Mouse (Mus musculus): ENCODE results near the gene Irak1. TPM values are rescaled to one million over a fixed set of nuclear protein-coding genes. Genes with fewer than 3 reads are reported as not detected.

Gene Irak1
- 10 to 100 TPM; 46.9 to 59.1 TPM for total RNA-seq (2021)

DNA sequence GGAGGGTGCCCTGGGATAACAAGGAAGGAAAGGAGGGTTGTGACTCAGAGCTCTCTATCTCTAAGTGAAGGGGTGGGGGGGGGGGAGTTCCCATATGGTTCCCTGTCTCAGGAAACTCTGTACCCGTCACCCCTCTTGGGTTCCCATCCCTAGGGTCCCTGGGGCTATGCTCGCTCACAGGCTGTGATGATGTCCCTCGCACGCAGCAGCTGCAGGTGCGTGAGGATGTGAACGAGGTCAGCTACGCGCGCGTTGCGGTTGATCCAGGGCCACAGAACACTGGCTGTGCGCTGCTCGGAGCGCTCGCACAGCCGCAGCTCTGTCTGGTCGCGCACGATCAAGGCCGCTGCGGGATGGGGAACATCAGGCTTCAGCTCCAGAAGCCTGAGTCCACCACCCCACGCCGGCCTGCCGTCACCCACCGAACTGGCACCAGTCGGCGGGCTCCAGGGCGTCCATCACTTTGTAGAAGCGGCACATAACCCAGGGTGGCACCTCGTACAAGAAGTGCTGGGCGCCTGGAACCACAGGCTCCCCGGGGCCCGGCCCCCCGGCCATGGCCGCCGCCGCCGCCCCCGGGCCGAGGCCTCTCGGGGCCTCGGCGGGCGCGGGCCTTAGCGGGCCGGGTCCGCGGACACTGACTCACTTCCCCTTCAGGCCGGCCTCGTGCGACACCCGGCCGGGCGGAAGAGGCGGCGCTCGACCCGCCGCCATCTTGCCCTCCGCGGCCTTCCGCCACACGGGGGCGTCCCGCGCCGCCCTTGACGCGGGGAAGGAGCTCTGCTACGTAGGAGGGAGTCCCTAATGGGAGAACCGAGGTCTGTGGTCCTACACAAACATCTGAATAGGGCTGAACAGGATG, at the start of gene Irak1:
Gene Irak1 (minus strand): TSS at position 731 of the 862 bp plus-strand sequence.
- DNase-seq (ENCODE audit: extremely low spot score in 1 of 2, low spot score in 1 of 2): peak; percentile 63 to 64

DNA sequence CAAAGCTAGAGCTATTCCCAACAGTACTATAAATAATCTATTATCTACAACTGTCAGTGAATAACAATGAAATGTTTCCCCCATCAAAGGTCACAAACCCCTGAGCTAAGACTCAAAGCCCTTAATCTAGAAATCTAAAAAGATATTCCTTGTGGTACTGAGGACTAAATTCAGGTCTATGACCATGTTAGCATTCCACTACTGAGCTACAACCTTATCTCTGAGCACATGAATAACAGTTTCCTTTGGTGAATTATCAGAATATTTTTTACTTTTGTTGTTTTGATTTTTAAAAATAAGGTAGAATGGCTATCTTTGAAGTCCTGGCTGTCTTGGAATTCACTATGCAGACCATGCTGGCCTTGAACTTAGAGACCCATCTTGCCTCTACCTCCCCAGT, 47.1 kb upstream of the Irak1 start:
- DNase-seq (ENCODE audit: extremely low spot score in 1 of 2, low spot score in 1 of 2): no peak

DNA sequence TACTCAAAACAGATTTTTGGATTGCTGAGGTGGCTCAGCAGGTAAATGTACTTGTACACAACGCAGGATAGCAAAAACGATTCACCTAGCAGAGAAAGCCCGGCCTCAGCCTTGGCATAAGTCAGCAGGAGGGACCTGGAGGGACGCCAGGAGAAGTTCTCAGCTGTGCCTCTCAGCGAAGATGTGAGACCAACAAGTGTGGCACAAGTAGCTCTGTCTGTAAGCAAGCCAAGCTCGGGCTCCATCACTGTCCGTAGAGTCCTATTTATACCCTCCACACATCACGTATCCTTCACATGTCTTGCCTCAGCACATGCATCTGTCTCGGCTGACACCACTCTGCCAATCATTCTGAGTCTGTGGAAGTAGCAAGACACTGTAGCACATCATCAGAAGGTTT, 44.2 kb upstream of the Irak1 start:
- peak in 1 of 2 experiments; percentile 13 for DNase-seq (ENCODE audit: extremely low spot score in 1 of 2, low spot score in 1 of 2)

DNA sequence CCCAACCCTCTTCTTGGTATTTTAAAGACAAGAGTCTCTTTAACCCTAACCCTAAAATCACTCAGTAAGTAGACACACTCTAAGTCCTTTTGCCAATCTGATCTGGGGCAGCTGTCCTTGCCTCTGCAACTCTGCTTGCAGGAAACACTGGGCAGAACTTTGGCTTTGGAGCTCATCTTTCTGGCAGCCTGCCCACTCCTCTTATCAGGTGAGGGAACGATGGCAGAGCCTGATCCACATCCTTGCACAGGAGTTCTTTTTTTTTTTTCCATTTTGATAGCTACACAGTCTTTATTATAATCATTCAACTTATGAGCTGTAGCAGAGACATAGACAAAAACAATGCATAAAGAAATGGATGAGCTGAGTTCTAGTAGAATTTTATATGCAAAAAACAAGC, 21.4 kb upstream of the Irak1 start:
- no peak for DNase-seq (ENCODE audit: extremely low spot score in 1 of 2, low spot score in 1 of 2)

DNA sequence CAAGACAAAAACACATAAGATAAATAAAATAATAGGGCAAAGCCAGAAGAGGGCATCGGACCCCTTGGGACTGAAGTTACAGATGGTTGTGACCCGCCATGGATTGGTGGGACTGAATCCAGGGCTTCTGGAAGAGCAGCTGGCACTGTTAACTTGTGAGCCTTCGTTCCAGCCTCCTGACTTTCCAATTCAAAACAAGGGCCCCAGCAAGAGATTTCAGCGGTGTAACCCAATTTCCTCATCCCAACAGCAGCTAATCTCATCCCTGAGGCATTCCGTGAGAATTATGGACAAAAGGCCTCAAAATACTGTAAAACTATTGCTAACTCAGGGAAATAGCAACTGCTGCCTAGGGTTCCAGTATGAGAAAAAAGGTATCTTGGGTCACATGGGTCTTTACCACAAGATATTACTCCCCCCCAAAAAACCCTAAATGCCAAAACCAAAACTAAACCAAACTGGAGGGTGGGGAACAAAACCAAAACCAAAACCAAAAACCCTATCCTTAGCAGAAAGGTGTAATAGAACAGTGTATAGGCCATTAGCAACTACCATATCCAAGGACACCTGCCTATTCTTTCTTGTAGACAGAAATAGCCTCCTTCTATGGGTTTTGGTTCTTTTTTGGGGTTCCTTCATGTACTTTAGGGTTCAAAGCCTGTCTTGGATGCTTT, 14.1 kb upstream of the Irak1 start:
- DNase-seq (ENCODE audit: extremely low spot score in 1 of 2, low spot score in 1 of 2): no peak

DNA sequence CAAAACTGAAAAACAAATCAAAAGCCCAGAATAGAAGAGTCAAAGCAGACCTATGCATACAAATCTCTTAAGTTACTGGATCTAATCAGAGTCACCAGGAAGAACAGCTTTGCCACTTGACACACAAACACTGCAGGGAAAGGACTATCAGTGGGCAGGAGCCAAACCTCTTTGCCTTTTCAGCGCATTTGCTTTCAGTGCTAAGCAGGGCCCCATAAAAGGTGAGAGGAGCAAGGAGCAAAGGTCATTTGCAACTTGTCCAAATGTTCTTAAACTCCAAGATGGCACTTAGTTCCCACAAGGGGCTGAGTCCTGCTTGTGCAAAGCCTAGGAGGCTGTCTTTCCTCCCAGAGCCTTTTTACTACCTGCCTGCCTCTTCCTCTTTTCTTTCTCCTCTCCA, 6.3 kb upstream of the Irak1 start:
- DNase-seq (ENCODE audit: extremely low spot score in 1 of 2, low spot score in 1 of 2): no peak

DNA sequence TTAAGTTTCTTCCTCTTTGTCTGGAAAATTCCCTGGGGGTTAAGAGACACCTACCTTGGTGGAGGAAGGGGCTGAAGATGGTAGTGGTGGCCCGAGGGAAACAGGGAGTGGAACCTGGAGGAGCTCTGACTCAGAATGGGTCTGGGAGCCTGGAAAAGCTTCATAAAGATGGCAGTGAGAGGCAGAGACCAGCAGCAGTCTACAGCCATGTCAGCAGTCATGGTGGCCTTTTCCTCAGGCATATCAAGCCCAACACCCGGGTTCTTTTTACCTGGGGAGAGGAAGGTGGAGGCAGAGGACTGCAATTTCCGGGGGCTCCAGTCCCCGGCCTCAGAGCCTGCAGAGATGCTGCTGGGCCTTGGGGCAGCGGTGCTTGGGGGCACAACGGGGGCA, 927 bp downstream of the Irak1 start:
- DNase-seq (ENCODE audit: extremely low spot score in 1 of 2, low spot score in 1 of 2): no peak

DNA sequence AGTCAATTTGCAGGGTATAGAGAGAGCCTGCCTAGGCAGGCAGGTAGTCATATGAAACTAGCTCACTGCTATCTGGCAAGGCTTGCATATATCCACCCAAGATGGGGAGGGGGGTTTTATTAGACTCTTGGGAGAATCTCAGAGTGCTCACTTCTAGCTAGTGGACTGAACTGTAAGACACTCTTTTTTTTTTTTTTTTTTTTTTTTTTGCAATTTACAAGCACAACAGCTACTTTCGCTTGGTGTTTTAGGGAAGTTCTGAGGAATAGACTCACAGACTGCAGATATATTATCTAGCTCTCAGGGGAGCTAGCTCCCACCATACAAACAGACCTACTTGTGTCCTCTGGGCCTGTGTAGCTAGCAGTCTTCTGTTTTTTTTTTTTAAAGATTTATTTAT, 9.1 kb downstream of the Irak1 start:
- DNase-seq (ENCODE audit: extremely low spot score in 1 of 2, low spot score in 1 of 2): no peak

DNA sequence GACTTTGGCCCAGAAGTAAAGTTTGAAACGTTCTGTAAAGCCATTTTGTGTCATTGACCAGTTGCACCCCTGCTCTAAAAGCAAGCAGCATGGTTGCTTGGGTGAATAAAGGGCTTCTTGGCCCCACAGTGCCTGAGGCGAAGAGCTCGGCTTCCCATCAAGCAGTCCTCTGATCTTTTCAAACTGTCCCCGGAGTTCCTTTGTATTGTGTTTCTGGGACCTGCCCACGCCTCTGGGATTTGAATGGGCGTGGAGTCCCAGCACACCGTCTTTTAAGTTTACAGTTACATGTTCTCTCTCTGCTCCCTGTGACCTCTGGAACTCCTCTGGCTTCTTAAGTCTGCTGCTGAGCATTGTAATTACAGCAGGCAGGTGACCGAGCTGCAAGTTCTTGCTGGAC, 15.7 kb downstream of the Irak1 start:
- DNase-seq (ENCODE audit: extremely low spot score in 1 of 2, low spot score in 1 of 2): no peak

DNA sequence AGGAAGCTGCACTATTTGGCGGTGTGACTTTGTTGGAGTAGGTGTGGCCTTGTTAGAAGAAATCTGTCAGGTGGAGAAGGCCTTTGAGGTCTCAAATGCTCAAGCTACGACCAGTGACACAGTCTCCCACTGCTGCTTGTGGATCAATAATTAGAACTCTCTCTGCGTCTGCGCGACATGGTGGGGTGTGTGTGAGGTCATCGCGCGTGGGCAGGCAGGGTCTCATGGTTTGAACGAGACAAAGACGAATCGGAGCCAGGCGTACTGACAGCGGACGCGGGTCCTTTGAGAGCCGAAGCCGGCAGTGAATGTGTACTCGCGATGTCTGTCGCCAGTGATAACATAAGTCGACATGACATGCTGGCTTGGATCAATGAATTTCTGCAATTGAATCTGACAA, 17.3 kb downstream of the Irak1 start:
- DNase-seq (ENCODE audit: extremely low spot score in 1 of 2, low spot score in 1 of 2): no peak

DNA sequence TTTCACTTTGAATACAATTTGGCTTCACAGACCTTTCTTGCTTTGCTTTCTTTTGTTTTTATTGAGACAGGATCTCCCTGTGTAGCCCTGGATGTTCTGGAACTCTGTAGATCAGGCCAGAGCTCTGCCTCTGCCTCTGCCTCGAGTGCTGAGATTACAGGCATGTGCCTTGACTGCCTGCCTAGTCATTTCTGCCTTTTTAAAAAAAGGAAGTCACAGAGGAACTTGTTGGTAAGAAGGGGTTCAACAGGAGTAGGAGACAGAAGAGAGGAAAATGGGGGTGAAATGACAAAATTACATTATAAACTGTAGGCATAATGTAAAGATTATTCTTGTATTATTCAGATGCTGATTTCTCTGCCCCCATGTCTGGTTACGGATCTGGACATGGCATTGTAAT, 20.1 kb downstream of the Irak1 start:
- no peak for DNase-seq (ENCODE audit: extremely low spot score in 1 of 2, low spot score in 1 of 2)

DNA sequence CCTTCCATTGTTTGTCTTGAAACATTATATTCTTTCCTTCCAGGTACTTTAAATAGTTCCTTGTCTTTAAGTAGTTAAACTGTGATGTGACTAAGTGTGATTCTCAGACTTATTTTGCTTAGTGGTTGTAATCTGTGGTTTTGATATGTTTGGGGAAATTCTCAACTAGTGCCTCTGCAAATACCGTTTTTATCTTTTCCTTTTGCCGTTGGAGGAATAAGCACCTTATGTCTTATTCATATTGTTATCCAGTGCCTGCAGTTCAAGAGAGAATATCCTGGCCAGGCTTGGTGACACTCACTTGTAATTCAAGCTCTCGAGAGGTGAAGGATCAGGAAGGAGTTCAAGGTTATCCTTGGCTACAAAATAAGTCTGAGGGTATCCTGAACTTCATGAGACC, 22.7 kb downstream of the Irak1 start:
- DNase-seq (ENCODE audit: extremely low spot score in 1 of 2, low spot score in 1 of 2): no peak

DNA sequence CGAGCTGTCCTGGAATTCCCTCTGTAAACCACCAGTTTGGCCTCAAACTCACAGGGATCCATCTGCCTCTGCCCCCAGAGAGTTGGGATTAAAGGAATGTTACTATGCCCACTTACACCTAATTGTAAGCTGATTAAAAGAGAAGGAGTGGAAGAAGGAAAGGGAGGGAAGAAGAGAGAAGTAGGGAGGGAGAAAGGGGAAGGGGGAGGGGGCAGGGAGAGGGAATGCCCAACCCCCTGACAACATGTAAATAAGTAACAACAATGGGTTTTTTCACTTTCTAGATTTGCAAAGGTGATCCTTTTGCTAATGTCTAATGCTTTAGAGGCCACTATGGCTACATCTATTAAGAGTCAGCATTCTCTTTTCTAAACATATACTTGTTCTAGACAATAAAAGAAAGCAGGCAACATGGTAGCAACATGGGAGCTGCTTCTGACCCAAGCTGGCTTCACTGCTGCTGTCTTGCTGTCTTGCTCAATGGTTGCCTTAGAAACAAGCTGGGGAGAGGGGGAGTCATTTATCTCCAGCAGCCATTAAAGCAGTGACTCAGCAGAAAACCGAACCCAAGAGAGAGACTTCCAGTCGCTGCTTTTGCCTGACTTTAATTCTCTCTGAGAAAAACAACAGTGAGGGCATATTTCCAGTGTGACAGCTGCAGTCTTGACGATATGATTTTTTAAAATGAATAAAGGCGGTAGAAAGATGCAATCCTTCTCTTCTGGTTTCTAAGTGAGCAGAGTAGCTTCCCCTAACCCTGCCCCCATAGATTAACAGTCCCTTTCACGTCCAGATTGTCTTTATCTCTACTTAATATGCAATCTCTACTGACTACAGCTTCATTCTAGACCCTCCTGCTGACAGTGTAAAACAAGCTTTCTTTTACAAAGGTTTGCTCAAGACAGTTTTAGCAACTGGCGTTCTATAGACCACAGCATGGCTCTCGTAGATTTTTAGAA, 24.5 kb downstream of the Irak1 start:
- no peak for DNase-seq (ENCODE audit: extremely low spot score in 1 of 2, low spot score in 1 of 2)

DNA sequence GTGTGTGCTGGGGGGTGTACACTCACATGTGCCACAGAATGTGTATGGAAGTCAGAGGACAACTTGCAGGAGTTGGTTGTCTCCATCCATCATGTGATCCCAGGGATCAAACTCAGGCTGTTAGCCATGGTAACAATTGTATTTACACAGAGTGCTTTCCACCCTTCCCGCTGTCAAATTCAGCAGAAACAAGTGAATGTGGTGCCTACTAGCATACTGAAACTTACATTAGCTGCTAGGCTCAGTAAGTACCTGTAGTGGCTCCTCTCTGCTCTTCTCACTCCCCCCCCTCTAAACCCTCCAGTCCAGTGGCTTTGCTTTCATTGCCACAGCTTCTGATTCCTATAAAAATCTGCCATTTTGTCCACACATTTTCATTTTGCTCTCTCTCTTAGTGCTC, 45.9 kb downstream of the Irak1 start:
- DNase-seq (ENCODE audit: extremely low spot score in 1 of 2, low spot score in 1 of 2): no peak

DNA sequence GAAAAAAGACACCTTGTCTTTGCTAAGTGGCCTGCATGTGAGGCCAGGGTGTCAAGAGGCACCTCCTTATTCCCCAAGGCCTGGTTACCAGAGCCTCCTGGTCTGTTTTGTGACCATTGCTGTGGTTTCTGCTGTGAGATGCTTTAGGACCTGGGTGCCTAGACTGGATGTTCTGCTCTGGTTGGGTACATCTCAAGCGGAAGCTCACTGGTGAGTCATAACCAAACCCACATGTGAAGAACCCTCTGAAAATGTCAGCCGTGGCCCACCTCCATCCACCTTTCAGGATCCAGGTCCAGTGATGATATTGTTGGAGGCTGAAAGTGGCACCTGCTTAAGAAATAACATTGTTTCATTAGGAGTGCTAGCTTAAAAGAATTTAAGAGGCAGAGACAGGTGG, 47.4 kb downstream of the Irak1 start:
- DNase-seq (ENCODE audit: extremely low spot score in 1 of 2, low spot score in 1 of 2): no peak

DNA sequence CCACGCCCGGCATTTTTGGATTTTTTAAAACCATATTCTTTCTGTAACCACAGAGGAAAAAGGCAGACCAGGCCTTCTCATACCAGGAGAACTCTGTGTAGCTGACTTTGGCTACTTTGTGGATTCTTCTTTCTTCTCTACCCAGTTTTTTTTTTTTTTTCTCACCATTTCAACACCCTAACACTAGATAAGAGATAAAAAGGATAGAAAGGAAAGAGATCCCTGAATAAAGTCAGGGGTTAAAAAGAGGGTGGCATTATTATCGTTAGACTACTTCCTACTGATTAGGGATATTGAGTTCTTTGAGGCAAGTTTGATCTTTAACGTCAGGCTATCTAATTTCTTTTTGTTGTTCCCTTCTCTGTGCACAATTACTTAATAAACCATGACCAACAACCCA, 50.9 kb downstream of the Irak1 start:
- DNase-seq (ENCODE audit: extremely low spot score in 1 of 2, low spot score in 1 of 2): no peak

DNA sequence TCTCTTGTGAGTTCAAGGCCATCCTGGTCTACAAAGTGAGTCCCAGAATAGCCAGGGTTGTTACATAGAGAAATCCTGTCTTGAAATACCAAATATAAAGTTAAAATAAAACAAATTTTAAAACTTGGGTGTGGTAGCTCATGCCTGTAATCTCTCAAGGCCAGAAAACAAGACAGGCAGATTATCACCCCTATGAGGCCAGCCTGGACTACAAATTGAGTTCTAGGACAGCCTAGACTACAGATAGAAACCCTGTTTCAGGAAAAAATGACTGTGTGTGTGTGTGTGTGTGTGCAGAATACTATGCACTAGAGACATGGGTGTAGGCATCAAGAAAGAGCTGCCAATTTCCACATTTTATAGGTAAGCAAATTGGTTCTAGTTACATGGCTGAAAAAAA, 52.9 kb downstream of the Irak1 start:
- DNase-seq (ENCODE audit: extremely low spot score in 1 of 2, low spot score in 1 of 2): no peak

DNA sequence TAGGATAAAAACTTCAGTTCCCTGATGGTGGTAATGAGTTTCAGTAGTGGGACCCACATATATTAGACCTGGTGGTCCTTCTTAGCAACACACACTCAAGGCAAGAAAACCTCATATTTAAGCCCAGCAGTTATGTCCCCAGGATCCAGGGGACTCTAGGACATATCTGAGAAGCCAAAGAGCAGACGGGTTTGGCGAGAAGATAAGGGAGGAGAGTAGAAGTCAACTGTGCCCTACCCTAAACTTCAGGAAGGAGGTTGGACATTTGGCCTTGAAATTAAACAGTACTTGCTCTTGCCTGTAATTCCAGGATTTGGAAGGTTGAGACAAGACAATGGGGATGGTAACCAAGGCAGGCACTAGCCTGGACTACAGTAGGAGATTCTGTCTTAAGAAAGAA, 54.0 kb downstream of the Irak1 start:
- DNase-seq (ENCODE audit: extremely low spot score in 1 of 2, low spot score in 1 of 2): no peak

DNA sequence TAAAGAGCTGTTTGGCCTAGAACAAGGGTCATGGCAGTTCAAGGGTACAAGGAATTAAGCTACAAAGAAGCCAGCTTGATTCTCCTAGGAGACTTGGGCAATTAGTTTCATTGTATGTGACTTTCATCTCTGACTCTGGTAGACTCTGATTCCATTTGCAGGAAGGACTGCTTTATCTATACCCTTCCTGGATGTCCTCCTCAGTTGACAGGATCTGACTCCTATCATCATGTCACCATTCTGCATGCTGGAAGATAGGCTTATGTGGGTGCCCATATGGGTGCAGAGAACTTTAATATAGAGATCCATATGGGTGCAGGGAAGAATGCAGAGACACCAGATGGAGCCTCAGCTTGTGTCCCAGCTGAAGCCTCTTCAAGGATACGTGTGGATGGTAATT, 54.6 kb downstream of the Irak1 start:
- DNase-seq (ENCODE audit: extremely low spot score in 1 of 2, low spot score in 1 of 2): no peak

DNA sequence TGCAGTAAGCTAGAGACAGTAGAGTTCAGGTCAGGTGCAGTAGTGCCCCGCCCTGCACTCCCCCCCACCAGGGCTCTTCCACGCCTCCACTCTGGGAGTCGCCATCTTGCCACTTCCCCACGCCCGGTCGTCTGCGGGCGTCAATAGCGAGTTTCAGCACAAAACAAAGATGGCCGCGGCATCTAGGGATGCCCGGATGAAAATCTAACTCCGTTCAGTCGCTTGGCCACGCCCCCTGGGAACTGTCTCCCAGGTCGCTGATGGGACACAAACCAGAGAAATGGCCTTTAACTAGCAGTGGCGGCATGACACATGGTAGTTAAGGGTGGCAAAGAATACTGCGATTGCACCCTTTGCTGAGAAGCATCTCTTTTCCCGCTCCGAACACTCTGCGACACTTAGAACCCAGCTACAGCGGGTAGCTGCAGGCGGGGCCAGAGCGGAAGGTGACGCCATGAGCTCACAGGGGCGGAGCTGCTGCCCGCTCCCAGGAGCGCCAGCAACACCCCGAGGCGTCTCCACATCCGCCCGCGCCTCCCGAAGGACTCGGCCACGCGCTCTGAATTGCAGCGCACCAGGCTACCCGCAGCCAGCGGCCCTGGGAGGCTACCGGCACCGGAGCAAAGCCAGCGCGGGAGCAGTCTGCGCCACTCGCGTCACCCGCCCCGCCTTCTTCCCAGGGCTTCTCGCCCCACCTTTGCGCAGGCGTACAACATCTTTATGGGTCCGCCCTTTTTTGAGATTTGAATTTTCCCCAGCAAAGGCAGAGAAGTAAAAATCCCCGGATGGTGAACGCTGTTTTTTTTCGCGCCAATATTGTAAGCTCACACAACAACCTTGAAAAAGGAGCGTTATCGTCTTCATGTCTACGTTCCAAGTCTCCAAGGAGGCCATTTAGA, 56.3 kb downstream of the Irak1 start:
- peak; percentile 67 to 74 for DNase-seq (ENCODE audit: extremely low spot score in 1 of 2, low spot score in 1 of 2)
